Mouse (Mus musculus): ENCODE measurements around the gene Tmem206. TPM values are rescaled to one million over a fixed set of nuclear protein-coding genes. Genes with fewer than 3 reads are reported as not detected.

The Tmem206 gene
- total RNA-seq (2023): 1 to 10 TPM; 4.0 to 4.3 TPM

DNA sequence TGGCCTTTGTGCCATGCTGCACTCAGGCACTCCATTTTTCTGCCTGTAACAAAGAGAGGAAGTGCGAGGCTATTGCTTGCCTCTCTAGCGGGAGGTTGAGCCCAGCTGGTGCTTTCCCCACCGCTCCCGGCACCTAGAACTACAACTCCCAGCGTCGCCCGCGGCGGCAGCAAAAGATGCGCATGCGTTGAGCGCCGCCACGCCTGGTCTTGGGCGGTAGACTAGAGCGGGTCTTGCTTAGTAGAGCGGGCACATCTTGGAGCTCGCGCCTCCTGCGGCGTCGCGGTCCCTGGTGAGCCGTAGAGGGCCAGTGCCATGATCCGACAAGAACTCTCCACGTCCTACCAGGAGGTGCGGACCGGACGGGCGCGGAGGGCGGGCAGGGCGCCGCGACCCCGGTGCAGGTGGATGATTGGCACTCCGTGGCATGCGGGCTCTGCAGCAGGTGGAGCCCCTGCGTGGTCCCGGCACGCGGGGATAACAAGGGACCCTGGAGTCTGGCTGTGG lies at the start of gene Tmem206:
Gene Tmem206, plus strand, starts transcription at position 187 of the 507 bp plus-strand sequence.

DNA sequence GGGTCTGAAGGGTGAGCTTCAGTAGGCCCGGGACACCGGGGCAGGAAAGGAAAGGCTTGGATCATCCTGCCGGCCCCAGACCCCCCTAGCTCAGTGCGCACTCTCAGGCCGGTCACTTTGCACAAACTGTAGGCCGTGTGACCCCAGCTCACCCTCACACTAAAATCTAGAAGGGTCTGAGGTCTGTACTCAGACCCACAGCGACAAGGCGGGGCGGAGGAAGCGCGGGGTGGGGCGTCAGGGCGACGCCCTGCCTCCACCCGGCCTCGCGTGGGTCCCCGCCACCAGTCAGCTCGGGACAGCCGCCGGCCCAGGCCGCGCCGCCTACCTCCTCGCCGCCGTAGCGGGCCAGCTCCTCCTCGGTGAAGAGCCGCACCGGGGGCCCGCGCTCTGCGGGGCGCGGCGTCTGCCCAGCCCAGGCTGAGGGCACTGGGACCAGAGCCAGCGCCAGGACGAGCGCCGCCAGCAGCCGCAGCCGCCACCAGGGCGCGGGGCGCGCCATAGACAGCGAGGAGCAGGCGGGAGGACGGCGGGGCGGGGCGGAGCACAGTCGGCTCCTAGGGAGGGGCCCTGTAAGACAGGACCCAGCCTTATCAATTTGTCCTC lies 8.0 kb upstream of the Tmem206 start, which contains the start of gene Nenf:
Gene Nenf, minus strand, starts transcription at position 604 of the 606 bp plus-strand sequence.

Other genes with a start within 250 kb of the Tmem206 start
- 1 to 10 TPM; 2.4 to 4.7 TPM for gene Batf3, start 228.1 kb upstream of the Tmem206 start, total RNA-seq (2023)
- 10 to 100 TPM; 19.5 to 33.2 TPM for gene Fam71a, start 161.1 kb upstream of the Tmem206 start, total RNA-seq (2023)
- gene Atf3, start 107.9 kb upstream of the Tmem206 start, total RNA-seq (2023): 100 to 1,000 TPM; 294 to 313 TPM
- gene Nenf, start 7.7 kb upstream of the Tmem206 start, total RNA-seq (2023): 1 to 10 TPM; 6.2 to 7.0 TPM
- gene Ppp2r5a, start 77.4 kb downstream of the Tmem206 start, total RNA-seq (2023): 100 to 1,000 TPM; 305 to 324 TPM
- 10 to 100 TPM; 36.3 to 37.5 TPM for gene Dtl, start 249.6 kb downstream of the Tmem206 start, total RNA-seq (2023)
- 10 to 100 TPM; 28.8 to 30.7 TPM for gene Ints7, start 249.7 kb downstream of the Tmem206 start, total RNA-seq (2023)